Mouse (Mus musculus) hindbrain, postnatal 0 days (tissue): ENCODE results near the gene Zar1l. TPM values are rescaled to one million over a fixed set of nuclear protein-coding genes. Genes with fewer than 3 reads are reported as not detected.

Source experiments
- ATAC-seq: fragments of 200-750 bp; cut with Nextera tagmentation; 2 replicates; pipeline ENCODE4 v1.8.0; 2017; ENCODE audit warnings: mild to moderate bottlenecking, moderate TSS enrichment, moderate library complexity
- DNase-seq: peaks from one replicate; pipeline ENCODE4 v3.0.0-alpha.2; 2015; ENCODE audit warnings: low spot score
- H3K27ac ChIP-seq: fragments of 300-500 bp; sonication (generic); 2 replicates; pipeline ENCODE4 v1.5.1; 2014; ENCODE audit warnings: mild to moderate bottlenecking
- H3K27me3 ChIP-seq: fragments of 300-500 bp; sonication (generic); 2 replicates; pipeline ENCODE4 v1.6.1; 2014; ENCODE audit warnings: low read length, mixed read lengths; ENCODE audit not compliant: insufficient read depth
- H3K36me3 ChIP-seq: fragments of 300-500 bp; sonication (generic); 2 replicates; pipeline ENCODE4 v1.6.1; 2014; ENCODE audit warnings: low read length, mixed read lengths; ENCODE audit not compliant: insufficient read depth
- H3K4me1 ChIP-seq: fragments of 300-500 bp; sonication (generic); 2 replicates; pipeline ENCODE4 v1.6.1; 2014; ENCODE audit warnings: antibody characterized with exemption, low read length, mixed read lengths; ENCODE audit not compliant: insufficient read depth
- H3K4me2 ChIP-seq: fragments of 300-500 bp; sonication (generic); 2 replicates; pipeline ENCODE4 v1.6.1; 2014; ENCODE audit warnings: low read depth, mild to moderate bottlenecking, low read length, moderate library complexity, mixed read lengths
- H3K4me3 ChIP-seq: fragments of 300-500 bp; sonication (generic); 2 replicates; pipeline ENCODE4 v1.5.1; 2014; ENCODE audit warnings: low read length
- H3K9ac ChIP-seq: fragments of 300-500 bp; sonication (generic); replicated peaks from 2 replicates; pipeline ENCODE4 v1.6.1; 2014; ENCODE audit warnings: mild to moderate bottlenecking, low read length, moderate library complexity, mixed read lengths
- H3K9me3 ChIP-seq: fragments of 300-500 bp; sonication (generic); 2 replicates; pipeline ENCODE4 v1.6.1; 2016; ENCODE audit warnings: low read length, mixed read lengths
- CTCF ChIP-seq: IDR thresholded peaks from 2 replicates; pipeline ENCODE4 v1.5.1; 2016; ENCODE audit warnings: antibody characterized with exemption, control low read depth, low read depth
- WGBS: fragments of 180-500 bp; shearing (Covaris S2); extraction: QIAGEN DNeasy Blood & Tissue Kit; methylation state at CpG from one replicate; pipeline ENCODE4 v1.1.7; 2014; 5-methylcytosine and 5-hydroxymethylcytosine counted together
- polyA plus RNA-seq: library from polyadenylated mRNA; unstranded; fragments of >200 nt; fragmentation: Nextera tagmentation; extraction: Ambion mirVana; gene quantifications from 2 replicates; pipeline ENCODE4 v1.2.1, GENCODE M21; 2015
- total RNA-seq: library from RNA; depleted of rRNA; stranded (reverse); fragments of >200 nt; gene quantifications from 2 replicates; pipeline ENCODE4 v1.2.3, GENCODE M21; 2014; rRNA removed

Zar1l gene
- total and polyA plus RNA-seq, 2 experiments from 2014 or later, result not detected

DNA sequence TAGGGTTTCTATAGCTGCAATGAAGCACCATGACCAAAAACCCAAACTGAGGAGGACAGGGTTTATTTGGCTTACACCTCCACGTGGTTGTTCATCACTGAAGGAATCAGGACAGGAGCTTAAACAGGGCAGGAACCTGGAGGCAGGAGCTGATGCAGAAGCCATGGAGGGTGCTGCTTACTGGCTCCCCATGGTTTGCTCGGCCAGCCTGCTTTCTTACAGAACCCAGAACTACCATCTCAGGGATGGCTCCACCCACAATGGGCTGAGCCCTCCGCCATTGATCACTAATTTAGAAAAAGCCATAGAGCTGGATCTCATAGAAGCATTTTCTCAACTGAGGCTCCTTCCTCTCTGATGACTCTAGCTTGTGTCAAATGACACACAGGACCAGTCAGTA lies 53.2 kb downstream of the Zar1l start:
- Histone ChIP-seq H3K27me3 (no peaks in the 10 kb centered on the region), H3K4me1 (no peaks in the 10 kb centered on the region), H3K4me3 (no peak overlapping the region), H3K9ac (no peak overlapping the region), H3K4me2 (no peak overlapping the region), H3K9me3 (no peaks in the 10 kb centered on the region), H3K36me3 (peaks cover 27% of the 10 kb centered on the region), H3K27ac (no peak overlapping the region)
- TF ChIP-seq CTCF, result no peak
- 66% methylated on average over 3 of the region's 3 CpGs for WGBS
- DNase-seq, result no peak
- ATAC-seq, result no peak

GRCm38 (mm10) chr5:150459801-150460200 lies 58.2 kb downstream of the Zar1l start:
- peak; percentile 40 for TF ChIP-seq CTCF

DNA sequence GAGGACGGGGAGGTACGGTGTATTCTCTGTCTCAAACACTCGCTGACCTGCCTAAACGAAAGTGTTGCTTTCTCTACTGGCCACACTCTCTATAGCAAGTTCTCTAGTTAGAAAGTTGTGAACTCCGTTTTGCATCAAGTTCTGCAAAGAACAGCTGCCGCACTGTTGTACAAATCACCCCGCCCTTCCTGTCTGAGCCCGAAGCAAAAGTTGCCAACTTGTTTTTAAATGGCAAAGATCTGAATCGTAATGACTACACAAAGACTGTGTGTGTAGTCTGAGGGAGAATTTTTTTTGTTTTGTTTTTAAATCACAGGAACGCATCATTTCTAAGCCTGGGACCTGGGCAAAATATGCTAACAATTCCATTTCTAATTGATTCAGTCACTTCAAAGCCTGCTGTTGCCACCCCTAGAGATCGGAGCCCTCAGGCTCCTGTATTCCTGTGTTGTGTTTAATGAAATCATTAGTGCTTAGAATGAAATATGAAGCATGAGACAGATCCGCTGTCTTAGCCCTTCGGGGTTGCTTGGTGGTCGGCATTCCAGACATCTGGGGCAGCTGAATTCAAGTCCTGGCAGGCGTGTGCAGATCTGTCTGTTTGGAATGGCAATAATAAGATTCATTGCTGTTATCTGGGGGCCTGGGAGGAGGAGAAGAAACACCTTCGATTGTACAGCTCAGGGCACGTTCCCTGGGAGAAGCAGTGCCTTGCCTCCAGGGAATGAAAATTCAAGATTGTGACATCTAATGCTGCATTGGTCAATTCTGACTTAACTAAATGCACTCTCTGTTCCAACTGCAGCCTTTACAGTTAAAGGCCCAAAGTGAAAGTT lies 59.8 kb downstream of the Zar1l start:
- Histone ChIP-seq H3K27ac (peak overlapping the region; percentile 32), H3K4me3 (no peak overlapping the region), H3K4me1 (no peaks in the 10 kb centered on the region), H3K9me3 (no peaks in the 10 kb centered on the region), H3K27me3 (no peaks in the 10 kb centered on the region), H3K9ac (no peak overlapping the region), H3K4me2 (0 out of 2 replicates have a peak overlapping the region, but pooled peaks have one; percentile 7), H3K36me3 (peaks cover 60% of the 10 kb centered on the region)
- peak; percentile 8 for DNase-seq
- 44% methylated on average over 17 of the region's 17 CpGs for WGBS
- no peak for ATAC-seq
- no peak for TF ChIP-seq CTCF

More at GRCm38 (mm10) chr5:150459801-150460200, 58.2 kb downstream of the Zar1l start:
- Histone ChIP-seq H3K36me3 (peaks cover 48% of the 10 kb centered on the region), H3K4me2 (no peak overlapping the region), H3K9ac (no peak overlapping the region), H3K4me1 (no peaks in the 10 kb centered on the region), H3K4me3 (no peak overlapping the region), H3K27ac (no peak overlapping the region), H3K27me3 (no peaks in the 10 kb centered on the region), H3K9me3 (no peaks in the 10 kb centered on the region)
- ATAC-seq (no peak), DNase-seq (no peak)
- 76% methylated on average over 4 of the region's 4 CpGs for WGBS

- Histone ChIP-seq H3K4me3 (no peak overlapping the region), H3K36me3 (peaks cover 67% of the 10 kb centered on the region), H3K9me3 (no peaks in the 10 kb centered on the region), H3K4me1 (no peaks in the 10 kb centered on the region), H3K27ac (peak overlapping the region; percentile 32; the same call in 1 of the 2 replicates), H3K4me2 (no peak overlapping the region), H3K27me3 (no peaks in the 10 kb centered on the region), H3K9ac (no peak overlapping the region)
- no peak for DNase-seq
- no peak for ATAC-seq
- 86% methylated on average over 17 of the region's 17 CpGs for WGBS
- no peak for TF ChIP-seq CTCF
These were observed 60.6 kb downstream of the Zar1l start for GRCm38 (mm10) chr5:150457165-150457903.

Other genes with a start within 250 kb of the Zar1l start
- 4.8 and 29.4 TPM in 2 replicates for gene Brca2, start 4.5 kb upstream of the Zar1l start, total RNA-seq
- gene Brca2, start 4.5 kb upstream of the Zar1l start, polyA plus RNA-seq, result 14.5 and 18.9 TPM in 2 replicates
- 14.1 and 21.6 TPM in 2 replicates for gene N4bp2l1, start 79.0 kb upstream of the Zar1l start, total RNA-seq
- 33.3 and 34.5 TPM in 2 replicates for gene N4bp2l1, start 79.0 kb upstream of the Zar1l start, polyA plus RNA-seq
- 27.2 and 37.6 TPM in 2 replicates for gene N4bp2l2, start 148.0 kb upstream of the Zar1l start, total RNA-seq
- gene N4bp2l2, start 148.0 kb upstream of the Zar1l start, polyA plus RNA-seq, result 31.5 and 33.0 TPM in 2 replicates
- gene Pds5b, start 155.6 kb upstream of the Zar1l start, total RNA-seq, result 34.5 and 38.5 TPM in 2 replicates
- gene Pds5b, start 155.6 kb upstream of the Zar1l start, polyA plus RNA-seq, result 19.4 and 19.8 TPM in 2 replicates